Mouse (Mus musculus): ENCODE results near the gene Phf19. TPM values are rescaled to one million over a fixed set of nuclear protein-coding genes. Genes with fewer than 3 reads are reported as not detected.

Phf19 gene
- 7.6 TPM for polyA plus RNA-seq (2012; fragmentation: generic; extraction: Trizol)
- long read RNA-seq, experiment 1, partial matches to known transcripts: 1 of 4 reads
- long read RNA-seq, experiment 1, other reads (novel, unspliced or antisense): 3 of 4 reads
- long read RNA-seq, experiment 2, transcript Phf19-201 (15 exons, 3,741 nt): major isoform, 13 of 26 reads
- long read RNA-seq, experiment 2, partial matches to known transcripts: 2 of 26 reads
- long read RNA-seq, experiment 2, other reads (novel, unspliced or antisense): 10 of 26 reads

DNA sequence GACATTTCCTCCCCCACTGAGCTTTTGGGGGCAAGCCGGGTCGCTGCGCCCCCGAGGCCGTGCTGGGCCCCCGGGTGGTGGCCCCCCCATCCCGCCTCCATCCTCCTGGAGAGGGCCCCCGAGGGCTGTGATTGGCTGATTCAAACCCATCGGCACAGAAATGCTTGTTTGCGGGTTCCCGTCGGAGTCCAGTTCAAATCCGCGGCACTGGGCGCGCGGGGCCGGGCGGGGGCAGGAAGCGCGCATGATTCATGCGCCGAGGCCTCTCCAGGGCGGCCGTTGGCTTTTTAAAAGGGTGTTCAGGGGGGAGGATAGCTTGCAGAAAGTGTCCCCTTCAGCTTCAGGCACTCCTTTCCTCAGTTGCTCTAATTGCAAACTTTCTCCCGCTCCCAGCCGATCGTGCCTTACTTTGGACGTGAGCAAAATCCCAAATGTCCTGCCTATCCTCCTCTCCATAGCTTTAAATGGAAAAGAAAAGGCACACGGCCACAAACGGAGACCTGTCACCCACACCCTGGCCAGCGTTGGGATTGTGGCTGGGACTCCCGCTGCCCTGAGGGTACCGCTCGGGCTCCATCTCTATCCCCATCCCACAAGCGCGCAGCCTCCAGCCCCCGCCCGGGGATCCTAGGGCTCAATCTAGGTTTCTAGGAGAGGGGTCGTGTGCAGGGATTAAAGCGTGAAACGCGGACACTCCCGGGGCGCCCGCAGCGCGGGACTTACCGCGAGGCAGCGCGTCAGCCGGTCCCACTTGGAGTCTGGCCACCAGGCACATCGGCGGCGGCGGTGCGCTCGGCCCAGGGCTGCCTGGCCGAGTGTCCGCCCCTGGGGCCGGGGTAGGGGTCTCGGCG, at the start of gene Phf19:
TSS of gene Phf19 (minus strand) at position 809 of the 851 bp plus-strand sequence.
- H3K4me3 ChIP-seq (ENCODE audit: insufficient read depth, poor library complexity, severe bottlenecking): peak within 1 kb of the TSS; percentile 71
- no peaks in the 10 kb centered on the region for H3K79me3 ChIP-seq (ENCODE audit: low read depth)
- H3K27me3 ChIP-seq (ENCODE audit: control insufficient read depth, insufficient read depth, insufficient read length): no peaks in the 10 kb centered on the region

DNA sequence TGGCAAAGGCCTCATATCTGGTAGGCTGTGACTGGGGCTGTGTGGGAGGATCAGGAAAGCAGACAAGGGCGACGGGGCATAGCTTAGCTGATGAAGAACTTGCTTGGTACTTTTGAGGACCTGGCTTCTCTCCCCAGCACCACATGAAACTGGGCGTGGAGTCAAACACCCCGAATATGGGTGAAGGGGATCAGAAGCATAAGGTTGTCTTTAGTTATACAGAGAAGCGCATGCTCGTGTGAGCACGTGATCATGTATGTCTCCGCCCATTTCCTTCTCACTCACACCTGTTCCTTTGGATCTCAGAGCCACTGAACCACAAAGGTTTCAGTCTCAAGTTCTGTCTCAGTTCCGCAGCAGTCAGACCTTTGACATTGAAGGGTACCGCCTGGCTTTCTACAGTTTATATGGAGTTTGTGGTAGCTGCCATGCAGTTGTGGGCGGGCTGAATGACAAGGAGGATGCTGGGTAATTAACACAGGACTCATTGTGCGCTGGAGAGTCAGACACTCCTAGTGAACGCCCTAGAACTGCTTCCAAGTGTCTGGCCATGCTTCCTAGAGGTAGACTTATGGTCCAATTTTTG, 49.6 kb upstream of the Phf19 start:
- no peak overlapping the region for H3ac ChIP-seq (ENCODE audit: control insufficient read depth, insufficient read length, low read depth)
- TF ChIP-seq FOSL1 (IDR thresholded peaks at IDR 0.05; ENCODE audit: insufficient read depth, low read length, poor library complexity, severe bottlenecking) (no peak), MYOD1 (IDR thresholded peaks at IDR 0.05; ENCODE audit: control insufficient read depth, insufficient read length, low read depth) (peak; percentile 72), USF1 (IDR thresholded peaks at IDR 0.05; ENCODE audit: low read depth) (peak; percentile 93), MYOG (IDR thresholded peaks at IDR 0.05; ENCODE audit: control insufficient read depth, extremely low read depth, insufficient read length) (no peak)
- no peaks in the 10 kb centered on the region for H3K79me2 ChIP-seq (ENCODE audit: control insufficient read depth, insufficient read depth)
- no peaks in the 10 kb centered on the region for H3K27me3 ChIP-seq (ENCODE audit: control insufficient read depth, insufficient read depth, insufficient read length)
- no peaks in the 10 kb centered on the region for H3K79me3 ChIP-seq (ENCODE audit: low read depth)
- H3K4me3 ChIP-seq (ENCODE audit: insufficient read depth, poor library complexity, severe bottlenecking): no peak overlapping the region
- H3K36me3 ChIP-seq (ENCODE audit: control insufficient read depth, insufficient read depth): no peaks in the 10 kb centered on the region

More for the DNA sequence above, at the start of gene Phf19:
- Histone ChIP-seq H3K36me3 (ENCODE audit: control insufficient read depth, insufficient read depth) (peaks cover 34% of the 10 kb centered on the region), H3ac (ENCODE audit: control insufficient read depth, insufficient read length, low read depth) (peak within 1 kb of the TSS; percentile 36), H3K79me2 (ENCODE audit: control insufficient read depth, insufficient read depth) (no peaks in the 10 kb centered on the region)
- no peak for TF ChIP-seq MYOG (IDR thresholded peaks at IDR 0.05; ENCODE audit: control insufficient read depth, extremely low read depth, insufficient read length)
- no peak for TF ChIP-seq USF1 (IDR thresholded peaks at IDR 0.05; ENCODE audit: low read depth)
- TF ChIP-seq CTCF (IDR thresholded peaks at IDR 0.05; ENCODE audit: control insufficient read depth, insufficient read depth, insufficient read length): no peak
- no peak for TF ChIP-seq MYOD1 (IDR thresholded peaks at IDR 0.05; ENCODE audit: control insufficient read depth, insufficient read length, low read depth)
- no peak for TF ChIP-seq FOSL1 (IDR thresholded peaks at IDR 0.05; ENCODE audit: insufficient read depth, low read length, poor library complexity, severe bottlenecking)
- TF ChIP-seq CEBPB (IDR thresholded peaks at IDR 0.05; ENCODE audit: low read depth): no peak
- TF ChIP-seq MAX (IDR thresholded peaks at IDR 0.05): no peak

DNA sequence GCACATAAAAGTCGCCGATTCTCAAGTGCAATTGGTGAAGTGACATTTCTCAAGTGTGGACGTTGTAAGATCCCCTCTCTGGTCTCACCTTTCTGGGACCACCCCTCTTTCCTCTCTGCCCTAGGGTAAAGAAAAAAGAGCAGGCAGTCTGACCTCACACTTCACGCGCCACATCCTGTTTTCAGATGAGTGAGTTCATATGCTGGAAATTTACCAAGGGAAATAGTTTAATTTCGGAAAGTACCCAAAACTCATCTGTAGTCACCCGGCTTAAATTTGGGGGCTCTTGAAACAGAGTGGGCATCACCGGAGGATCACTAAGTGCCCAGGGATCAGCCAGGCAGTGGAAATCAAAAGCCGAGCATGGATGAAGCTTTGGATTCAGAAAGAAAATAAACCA, 49.1 kb upstream of the Phf19 start:
- Histone ChIP-seq H3K27me3 (ENCODE audit: control insufficient read depth, insufficient read depth, insufficient read length) (no peaks in the 10 kb centered on the region), H3K79me2 (ENCODE audit: control insufficient read depth, insufficient read depth) (no peaks in the 10 kb centered on the region), H3K79me3 (ENCODE audit: low read depth) (no peaks in the 10 kb centered on the region), H3K36me3 (ENCODE audit: control insufficient read depth, insufficient read depth) (no peaks in the 10 kb centered on the region), H3K4me3 (ENCODE audit: insufficient read depth, poor library complexity, severe bottlenecking) (no peak overlapping the region), H3ac (ENCODE audit: control insufficient read depth, insufficient read length, low read depth) (no peak overlapping the region)
- TF ChIP-seq MYOG (IDR thresholded peaks at IDR 0.05; ENCODE audit: control insufficient read depth, extremely low read depth, insufficient read length) (no peak), USF1 (IDR thresholded peaks at IDR 0.05; ENCODE audit: low read depth) (no peak), MAX (IDR thresholded peaks at IDR 0.05) (no peak), FOSL1 (IDR thresholded peaks at IDR 0.05; ENCODE audit: insufficient read depth, low read length, poor library complexity, severe bottlenecking) (no peak), MYOD1 (IDR thresholded peaks at IDR 0.05; ENCODE audit: control insufficient read depth, insufficient read length, low read depth) (no peak), CEBPB (IDR thresholded peaks at IDR 0.05; ENCODE audit: low read depth) (no peak), CTCF (IDR thresholded peaks at IDR 0.05; ENCODE audit: control insufficient read depth, insufficient read depth, insufficient read length) (no peak)

DNA sequence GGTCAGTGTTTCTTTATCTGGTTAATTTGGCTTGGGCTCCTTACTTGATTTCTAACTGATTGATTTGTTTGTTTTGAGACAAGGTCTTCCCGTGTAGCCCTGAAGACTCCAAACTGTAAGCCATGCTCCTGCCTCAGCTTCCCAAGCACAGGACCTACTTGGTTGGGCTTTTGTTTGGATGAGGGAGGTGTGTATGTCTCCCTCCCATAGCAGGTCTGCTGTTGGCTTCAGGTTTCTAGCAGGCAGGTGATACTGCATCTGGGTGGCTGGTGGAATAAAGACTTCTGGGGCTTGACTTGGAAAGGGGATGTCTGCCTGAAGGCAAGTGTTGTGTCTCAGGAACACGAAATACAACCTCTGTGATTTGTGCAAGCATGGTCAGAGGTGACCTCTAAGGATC, 48.4 kb upstream of the Phf19 start:
- Histone ChIP-seq H3K27me3 (ENCODE audit: control insufficient read depth, insufficient read depth, insufficient read length) (no peaks in the 10 kb centered on the region), H3ac (ENCODE audit: control insufficient read depth, insufficient read length, low read depth) (no peak overlapping the region), H3K79me3 (ENCODE audit: low read depth) (no peaks in the 10 kb centered on the region), H3K36me3 (ENCODE audit: control insufficient read depth, insufficient read depth) (no peaks in the 10 kb centered on the region), H3K79me2 (ENCODE audit: control insufficient read depth, insufficient read depth) (no peaks in the 10 kb centered on the region), H3K4me3 (ENCODE audit: insufficient read depth, poor library complexity, severe bottlenecking) (no peak overlapping the region)
- no peak for TF ChIP-seq CEBPB (IDR thresholded peaks at IDR 0.05; ENCODE audit: low read depth)
- no peak for TF ChIP-seq FOSL1 (IDR thresholded peaks at IDR 0.05; ENCODE audit: insufficient read depth, low read length, poor library complexity, severe bottlenecking)
- TF ChIP-seq MYOD1 (IDR thresholded peaks at IDR 0.05; ENCODE audit: control insufficient read depth, insufficient read length, low read depth): no peak
- no peak for TF ChIP-seq MYOG (IDR thresholded peaks at IDR 0.05; ENCODE audit: control insufficient read depth, extremely low read depth, insufficient read length)
- no peak for TF ChIP-seq CTCF (IDR thresholded peaks at IDR 0.05; ENCODE audit: control insufficient read depth, insufficient read depth, insufficient read length)
- TF ChIP-seq MAX (IDR thresholded peaks at IDR 0.05): no peak
- no peak for TF ChIP-seq USF1 (IDR thresholded peaks at IDR 0.05; ENCODE audit: low read depth)

DNA sequence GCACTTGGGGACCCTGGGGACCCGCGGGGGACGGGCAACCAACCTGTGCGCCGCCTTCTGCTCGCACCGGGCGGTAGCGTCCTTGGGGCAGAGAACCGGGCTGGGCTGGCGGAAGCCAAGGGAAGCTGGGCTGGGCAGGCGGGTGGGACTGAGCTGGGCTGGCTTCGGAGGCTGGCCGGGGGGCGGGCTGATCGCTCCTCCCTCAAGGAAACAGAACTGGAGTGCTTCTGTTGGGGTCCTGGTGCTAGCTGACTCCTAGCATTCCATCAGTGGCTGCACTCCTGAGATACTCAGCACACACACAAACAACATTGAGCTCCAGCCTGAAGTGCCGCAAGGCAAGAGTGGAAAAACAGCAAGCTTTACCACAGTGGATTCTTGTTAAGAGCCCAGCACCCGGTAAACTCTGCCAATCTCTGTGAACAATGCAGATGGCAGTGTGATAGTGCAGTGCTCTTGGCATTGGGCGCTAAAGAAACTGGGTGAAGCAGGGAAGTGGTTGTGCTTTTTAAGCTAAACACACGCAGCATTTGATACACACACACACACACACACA, 47.7 kb upstream of the Phf19 start, which contains the start of gene Traf1:
TSS of gene Traf1 (minus strand) at position 292 of the 556 bp plus-strand sequence.
- H3K27me3 ChIP-seq (ENCODE audit: control insufficient read depth, insufficient read depth, insufficient read length): no peaks in the 10 kb centered on the region
- no peak within 1 kb of the TSS for H3K4me3 ChIP-seq (ENCODE audit: insufficient read depth, poor library complexity, severe bottlenecking)
- no peaks in the 10 kb centered on the region for H3K79me3 ChIP-seq (ENCODE audit: low read depth)
- no peaks in the 10 kb centered on the region for H3K79me2 ChIP-seq (ENCODE audit: control insufficient read depth, insufficient read depth)
- no peaks in the 10 kb centered on the region for H3K36me3 ChIP-seq (ENCODE audit: control insufficient read depth, insufficient read depth)
- TF ChIP-seq CEBPB (IDR thresholded peaks at IDR 0.05; ENCODE audit: low read depth): no peak
- TF ChIP-seq USF1 (IDR thresholded peaks at IDR 0.05; ENCODE audit: low read depth): no peak
- TF ChIP-seq MAX (IDR thresholded peaks at IDR 0.05): no peak
- no peak for TF ChIP-seq MYOG (IDR thresholded peaks at IDR 0.05; ENCODE audit: control insufficient read depth, extremely low read depth, insufficient read length)
- no peak for TF ChIP-seq FOSL1 (IDR thresholded peaks at IDR 0.05; ENCODE audit: insufficient read depth, low read length, poor library complexity, severe bottlenecking)
- no peak for TF ChIP-seq MYOD1 (IDR thresholded peaks at IDR 0.05; ENCODE audit: control insufficient read depth, insufficient read length, low read depth)
- TF ChIP-seq CTCF (IDR thresholded peaks at IDR 0.05; ENCODE audit: control insufficient read depth, insufficient read depth, insufficient read length): no peak
- H3ac ChIP-seq (ENCODE audit: control insufficient read depth, insufficient read length, low read depth): no peak within 1 kb of the TSS

All from C2C12 (cell line).